Mouse (Mus musculus) brain, embryonic 14.5 days (tissue): ENCODE data around the gene 4921507P07Rik.

Source experiments
- CTCF ChIP-seq: fragments of 200-500 bp; IDR thresholded peaks from 2 replicates; pipeline ENCODE4 v1.5.1; 2012; ENCODE audit warnings: inconsistent platforms, mild to moderate bottlenecking, moderate library complexity, borderline replicate concordance; ENCODE audit not compliant: insufficient read depth, insufficient read length; ENCODE audit errors: extremely low read depth
- POLR2A ChIP-seq: fragments of 200-500 bp; IDR thresholded peaks from 2 replicates; pipeline ENCODE4 v1.6.1; 2012; ENCODE audit warnings: mild to moderate bottlenecking, inconsistent platforms, borderline replicate concordance; ENCODE audit not compliant: poor library complexity, insufficient read depth, insufficient read length, severe bottlenecking; ENCODE audit errors: extremely low read depth

DNA sequence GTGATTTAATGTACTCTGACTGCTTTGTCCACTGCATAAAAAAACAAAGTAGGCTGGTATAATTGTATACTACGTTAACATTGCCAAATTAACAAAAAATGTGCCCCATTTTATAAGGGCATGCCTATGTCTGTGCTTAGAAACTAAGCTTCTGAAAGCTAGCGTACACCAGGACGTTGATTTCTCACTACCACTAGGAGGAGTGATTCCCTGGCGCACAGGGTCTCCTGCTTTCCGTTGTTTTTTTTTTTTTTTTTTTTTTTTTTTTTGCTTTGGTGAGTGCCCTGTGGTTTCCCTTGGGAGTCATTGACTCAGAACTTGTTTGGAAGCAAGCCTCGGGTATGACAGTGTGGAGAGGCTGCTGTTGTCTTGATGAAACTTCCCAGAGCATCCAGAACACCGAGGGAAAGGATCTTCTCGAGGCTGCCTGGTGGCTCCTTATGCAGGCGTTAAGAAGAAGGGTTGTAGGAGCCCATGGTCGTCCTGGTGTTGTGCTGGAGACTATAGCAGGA is 3.0 kb downstream of the 4921507P07Rik start:
- TF ChIP-seq CTCF (no peak), POLR2A (no peak)
